Mouse (Mus musculus): ENCODE results near the gene Efs.

DNA sequence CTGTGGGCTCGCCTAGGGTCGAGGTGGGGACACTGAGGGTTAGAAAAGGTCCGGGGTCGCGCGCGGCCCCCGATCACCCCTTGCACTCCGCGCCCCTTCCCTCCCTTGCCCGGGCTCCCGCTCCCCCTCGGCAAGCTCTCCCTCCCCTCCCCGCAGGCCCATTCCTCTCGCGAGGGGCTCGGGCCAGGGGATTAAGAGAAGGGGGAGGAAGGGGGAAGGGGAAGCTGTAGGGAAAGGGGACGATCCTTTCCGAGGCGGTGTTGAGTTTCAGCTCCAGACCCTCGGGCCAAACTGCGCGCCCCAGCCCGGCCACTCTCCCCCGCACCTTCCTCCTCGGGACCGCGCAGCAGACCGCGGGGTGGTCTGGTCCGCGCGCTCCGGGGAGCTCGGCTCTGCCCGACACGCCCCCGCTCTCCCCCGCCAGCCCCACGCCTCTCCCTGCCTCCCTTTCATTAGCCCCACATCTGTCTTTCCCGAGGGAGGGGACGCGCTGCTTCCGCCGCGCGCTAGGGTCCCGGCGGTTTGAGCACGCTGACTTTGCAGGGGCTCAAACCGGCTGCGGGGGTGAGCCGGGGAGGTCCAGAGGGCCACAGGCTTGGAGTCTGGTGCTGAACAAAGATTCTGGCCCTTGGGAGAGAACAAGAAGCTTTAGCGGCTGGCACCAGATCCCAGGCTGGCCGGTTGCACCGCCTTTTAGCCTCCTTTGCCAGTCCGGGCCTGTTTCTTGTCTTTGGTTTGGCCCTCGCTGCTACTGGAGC, 654 bp upstream of the Efs start:
- TF ChIP-seq CTCF (IDR thresholded peaks at IDR 0.05; ENCODE audit: low read depth) = no peak
- no peak for TF ChIP-seq EP300 (IDR thresholded peaks at IDR 0.05; ENCODE audit: low read depth)
